Mouse (Mus musculus) brain, embryonic 14.5 days (tissue): Measurements from ENCODE around the gene Hmx2. TPM values are rescaled to one million over a fixed set of nuclear protein-coding genes. Genes with fewer than 3 reads are reported as not detected.

ENCODE experiments used
- DNase-seq: peaks from one replicate; pipeline ENCODE4 v3.0.0-alpha.2; 2011; ENCODE audit warnings: low read depth
- CTCF ChIP-seq: fragments of 200-500 bp; IDR thresholded peaks from 2 replicates; pipeline ENCODE4 v1.5.1; 2012; ENCODE audit warnings: inconsistent platforms, mild to moderate bottlenecking, moderate library complexity, borderline replicate concordance; ENCODE audit not compliant: insufficient read depth, insufficient read length; ENCODE audit errors: extremely low read depth
- POLR2A ChIP-seq: fragments of 200-500 bp; IDR thresholded peaks from 2 replicates; pipeline ENCODE4 v1.6.1; 2012; ENCODE audit warnings: mild to moderate bottlenecking, inconsistent platforms, borderline replicate concordance; ENCODE audit not compliant: poor library complexity, insufficient read depth, insufficient read length, severe bottlenecking; ENCODE audit errors: extremely low read depth
- polyA plus RNA-seq: library from polyadenylated mRNA; depleted of rRNA; stranded (reverse); fragments of >200 nt; gene quantifications from 2 replicates; pipeline ENCODE4 v1.2.3, GENCODE M21; 2012

Hmx2 gene
- polyA plus RNA-seq, 1 experiment, result 3.0 TPM

GRCm38 (mm10) chr7:131557751-131558150 lies 9.2 kb downstream of the Hmx2 start:
- no peak for TF ChIP-seq POLR2A
- TF ChIP-seq CTCF, result no peak
- DNase-seq, result peak; percentile 2

GRCm38 (mm10) chr7:131559986-131560696 lies 11.6 kb downstream of the Hmx2 start, which contains the start of gene Bub3:
Gene Bub3 (plus strand): TSS chr7:131560222.
- DNase-seq, result peak; percentile 99
- TF ChIP-seq CTCF (no peak), POLR2A (peak; percentile 64; the same call in 1 of the 2 replicates)

GRCm38 (mm10) chr7:131560697-131561042 lies 12.1 kb downstream of the Hmx2 start:
- TF ChIP-seq POLR2A (no peak), CTCF (no peak)
- no peak for DNase-seq

- TF ChIP-seq CTCF (no peak; the same call in 1 of the 2 replicates), POLR2A (no peak)
- no peak for DNase-seq
Measured at GRCm38 (mm10) chr7:131575246-131575645, 26.7 kb downstream of the Hmx2 start.

GRCm38 (mm10) chr7:131582178-131582577 lies 33.6 kb downstream of the Hmx2 start:
- TF ChIP-seq POLR2A (no peak), CTCF (no peak)
- no peak for DNase-seq

- peak; percentile 64 for DNase-seq
Measured at GRCm38 (mm10) chr7:131585551-131585950, 37.0 kb downstream of the Hmx2 start.

GRCm38 (mm10) chr7:131597779-131598482 lies 49.4 kb downstream of the Hmx2 start:
- TF ChIP-seq CTCF (no peak), POLR2A (no peak)
- DNase-seq, result peak; percentile 84

More at GRCm38 (mm10) chr7:131585551-131585950, 37.0 kb downstream of the Hmx2 start:
- no peak for TF ChIP-seq CTCF
- TF ChIP-seq POLR2A, result no peak

GRCm38 (mm10) chr7:131598483-131598824 lies 49.9 kb downstream of the Hmx2 start:
- DNase-seq, result peak; percentile 78
- TF ChIP-seq POLR2A (no peak), CTCF (peak; percentile 61; the same call in 1 of the 2 replicates)

- DNase-seq, result peak; percentile 20
- TF ChIP-seq POLR2A (no peak), CTCF (no peak)
Measured at GRCm38 (mm10) chr7:131602106-131602505, 53.5 kb downstream of the Hmx2 start.

GRCm38 (mm10) chr7:131603186-131603585 lies 54.6 kb downstream of the Hmx2 start:
- TF ChIP-seq CTCF (no peak), POLR2A (no peak)
- DNase-seq, result no peak

- DNase-seq, result no peak
- TF ChIP-seq POLR2A (no peak), CTCF (no peak)
Measured at GRCm38 (mm10) chr7:131604946-131605345, 56.4 kb downstream of the Hmx2 start.
